Mouse (Mus musculus): ENCODE measurements around the gene Catsper3. TPM values are rescaled to one million over a fixed set of nuclear protein-coding genes. Genes with fewer than 3 reads are reported as not detected.

Gene Catsper3
- total RNA-seq, 2 experiments from 2014 or later: 0.20 TPM; not detected in 1

DNA sequence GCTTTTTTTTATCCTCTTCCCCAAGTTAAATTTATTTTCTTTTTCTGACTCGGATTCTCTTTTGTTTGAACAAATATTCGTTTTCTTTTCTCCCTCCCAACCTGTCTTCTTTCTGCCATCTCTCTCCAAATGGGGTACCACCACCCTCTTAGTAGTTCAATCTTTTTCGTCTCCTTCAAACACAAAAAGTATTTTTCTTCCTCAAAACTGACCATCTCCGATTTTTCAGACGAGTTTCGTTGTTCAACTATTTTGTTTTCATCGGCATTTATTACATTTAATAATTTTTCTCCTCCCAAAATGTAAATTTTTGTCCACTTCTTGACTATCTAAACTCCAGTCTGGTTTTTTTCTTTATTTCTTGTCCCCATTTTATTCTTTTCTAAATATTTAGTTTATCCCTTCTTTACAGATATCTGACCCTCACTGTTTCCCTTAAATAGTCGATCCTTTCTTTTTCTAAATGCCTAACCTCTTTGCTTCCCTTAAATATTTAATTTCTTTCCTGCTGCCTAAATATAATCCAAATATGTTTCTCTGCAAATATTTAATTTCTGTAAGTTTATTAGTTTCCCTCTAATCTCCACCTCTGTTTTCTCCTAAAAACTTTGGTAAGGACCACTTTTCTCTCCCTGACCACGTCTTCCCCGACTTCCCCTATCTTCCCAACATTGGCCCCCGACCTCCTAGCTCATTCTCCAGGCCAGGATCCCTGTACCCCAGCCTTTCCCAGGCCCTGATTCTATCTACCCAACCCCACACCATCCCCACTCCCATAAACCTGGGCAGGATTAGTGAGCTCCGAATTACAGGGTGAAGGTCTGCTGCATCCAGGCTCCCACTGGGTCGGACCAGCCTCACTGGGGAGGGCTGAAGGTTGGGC is 42.7 kb downstream of the Catsper3 start:
- no peak for DNase-seq

GRCm38 (mm10) chr13:55827679-55828140 is 43.3 kb downstream of the Catsper3 start:
- no peak for DNase-seq

GRCm38 (mm10) chr13:55828141-55829017 is 44.0 kb downstream of the Catsper3 start:
- DNase-seq: no peak

DNA sequence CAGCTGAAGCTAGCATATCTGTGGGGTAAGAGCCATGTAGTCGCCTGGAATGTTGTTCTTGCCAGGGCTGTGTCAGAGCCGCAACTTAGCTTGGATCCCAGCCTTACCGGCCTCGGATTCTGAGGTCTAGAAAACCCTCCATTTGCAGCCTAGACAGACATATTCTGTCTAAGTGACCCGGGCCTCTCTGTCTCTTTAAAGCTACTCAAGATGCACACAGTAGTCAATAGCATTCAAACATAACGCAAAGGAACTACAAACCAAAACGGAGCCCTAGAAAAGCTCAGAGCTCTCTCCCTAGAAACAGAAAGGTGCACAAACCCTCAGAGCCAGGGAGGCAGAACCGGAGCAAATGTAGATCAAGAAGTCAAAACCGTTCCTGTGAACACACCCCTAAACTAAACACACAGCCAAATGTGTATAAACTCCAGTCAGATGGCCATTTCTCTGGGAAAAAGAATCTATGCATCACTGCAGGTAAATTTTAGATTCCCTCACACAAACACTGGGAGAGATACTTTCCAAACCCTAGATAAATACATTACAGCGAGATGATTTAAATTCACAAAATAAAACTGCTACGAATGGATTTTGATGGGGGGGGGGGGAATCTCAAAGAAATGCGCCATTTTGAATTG is 44.8 kb downstream of the Catsper3 start:
- no peak for DNase-seq

GRCm38 (mm10) chr13:55830081-55830832 is 45.9 kb downstream of the Catsper3 start:
- peak in 1 of 2 experiments; percentile 13 for DNase-seq

DNA sequence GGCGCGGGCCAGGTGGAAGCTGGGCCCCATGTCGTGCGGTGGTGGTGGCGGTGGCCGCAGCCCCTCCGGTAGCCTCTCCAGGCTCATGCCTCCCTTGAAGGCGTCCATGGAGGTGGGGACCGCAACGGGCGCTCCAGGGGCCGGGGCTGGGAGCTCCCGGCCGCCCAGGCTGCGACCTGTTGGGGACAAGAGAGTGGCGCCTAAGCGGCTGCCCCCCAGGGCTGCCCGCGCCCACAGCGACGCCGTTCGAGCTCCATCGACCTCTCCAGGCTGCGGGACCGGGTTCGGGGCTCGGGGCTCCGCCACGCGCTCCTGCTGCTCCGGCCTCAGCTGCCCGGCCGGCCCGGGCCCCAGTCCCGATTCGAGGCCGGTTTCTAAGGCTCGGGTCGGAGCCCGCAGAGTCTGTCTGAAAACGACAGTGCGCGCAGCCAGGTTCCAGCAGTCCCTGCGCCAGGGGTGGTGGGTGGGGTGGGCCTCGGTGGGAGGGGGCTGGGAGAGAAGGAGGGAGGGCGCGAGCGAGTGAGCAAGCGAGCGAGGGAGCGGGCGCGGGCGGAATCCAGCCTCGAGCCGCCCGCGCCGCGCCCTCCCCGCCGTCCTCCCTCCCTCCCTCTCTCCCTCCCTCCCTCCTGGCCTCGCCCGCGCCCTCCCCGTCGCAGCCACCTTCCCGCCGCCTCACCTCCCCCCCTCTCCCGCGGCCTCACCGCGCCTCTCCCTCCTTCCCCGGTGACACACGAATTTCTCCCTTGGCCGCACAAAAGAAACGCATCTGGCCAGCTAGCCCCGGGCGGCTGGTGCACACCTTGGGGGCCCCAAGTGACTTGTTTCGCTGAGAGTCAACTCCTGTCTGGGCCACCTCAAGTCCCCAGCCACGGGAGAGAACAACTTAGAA is 46.7 kb downstream of the Catsper3 start:
- DNase-seq: peak in 1 of 2 experiments; percentile 2

GRCm38 (mm10) chr13:55831722-55832160 is 47.4 kb downstream of the Catsper3 start:
- no peak for DNase-seq

GRCm38 (mm10) chr13:55832602-55833001 is 48.2 kb downstream of the Catsper3 start:
- no peak for DNase-seq

GRCm38 (mm10) chr13:55833921-55834320 is 49.6 kb downstream of the Catsper3 start:
- DNase-seq: no peak

DNA sequence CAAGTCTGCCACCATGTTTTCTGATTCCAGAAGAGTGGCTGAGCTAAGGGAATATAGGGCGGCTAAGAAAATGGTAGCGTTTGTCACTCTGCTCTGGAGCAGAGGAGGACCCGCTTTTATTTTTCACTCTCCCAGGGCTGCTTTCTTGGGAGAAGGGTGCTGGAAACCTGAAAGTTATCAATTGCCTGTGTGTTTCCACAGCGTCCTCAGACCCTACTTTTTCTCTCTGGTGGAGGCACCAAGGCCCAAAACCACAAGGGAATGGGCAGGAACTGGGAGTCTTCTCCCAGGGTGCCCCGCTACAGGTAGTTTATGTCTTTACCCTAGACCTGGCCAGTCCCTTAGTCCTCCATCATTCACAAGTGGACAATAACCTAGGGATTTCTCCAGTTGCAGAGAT is 50.3 kb downstream of the Catsper3 start:
- no peak for DNase-seq

DNA sequence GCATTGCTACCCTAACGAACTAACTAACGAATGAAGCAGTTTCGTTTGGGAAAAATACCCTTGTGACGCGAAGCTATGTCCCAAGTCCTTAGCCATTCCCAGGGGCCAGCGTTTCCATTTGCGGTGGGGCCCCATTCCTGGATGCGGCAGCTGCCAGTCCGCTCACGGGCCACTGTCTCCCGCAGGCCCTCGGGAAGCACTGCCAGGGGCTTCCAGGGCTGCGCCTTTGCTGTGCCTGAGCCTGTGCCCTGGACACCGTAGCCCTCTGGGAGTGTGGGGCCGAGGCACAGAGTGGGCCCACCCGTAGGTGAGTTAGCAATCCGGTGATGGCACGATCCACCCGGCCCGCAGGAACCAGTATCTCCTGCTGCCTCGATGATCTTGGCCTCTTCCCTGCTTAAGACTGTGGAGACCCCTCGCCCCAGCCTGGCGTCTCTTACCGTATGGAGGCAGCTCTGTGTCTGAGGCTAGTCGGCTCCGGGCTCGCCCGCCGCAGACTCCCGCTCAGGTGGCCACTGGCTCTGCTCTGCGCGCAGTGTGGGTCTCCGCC is 51.3 kb downstream of the Catsper3 start:
- no peak for DNase-seq

GRCm38 (mm10) chr13:55836142-55836625 is 51.8 kb downstream of the Catsper3 start, which contains the start of gene Pitx1:
Gene Pitx1 (minus strand): TSS chr13:55836192.
- DNase-seq: no peak

GRCm38 (mm10) chr13:55836786-55837780 is 52.7 kb downstream of the Catsper3 start:
- no peak for DNase-seq

DNA sequence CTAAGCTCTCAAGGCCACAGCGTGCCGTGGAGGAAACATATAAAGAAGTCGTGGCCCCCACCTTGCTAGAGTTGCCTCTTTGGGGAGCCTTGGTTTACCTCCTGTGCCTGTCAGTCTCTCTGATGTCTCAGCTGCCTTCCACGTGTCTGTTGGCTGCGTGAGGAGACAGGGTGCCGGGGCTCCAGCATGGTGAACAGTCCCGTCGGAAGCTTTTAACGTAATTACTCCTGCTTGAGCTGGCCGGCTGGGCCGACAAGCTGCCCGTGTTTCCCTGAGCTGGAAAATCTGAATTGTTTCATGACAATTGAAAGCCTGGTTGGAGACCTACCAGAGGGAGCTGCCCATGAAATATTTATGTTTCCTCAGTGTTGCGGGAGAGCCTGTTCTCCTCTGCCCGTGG is 55.9 kb downstream of the Catsper3 start:
- no peak for DNase-seq

DNA sequence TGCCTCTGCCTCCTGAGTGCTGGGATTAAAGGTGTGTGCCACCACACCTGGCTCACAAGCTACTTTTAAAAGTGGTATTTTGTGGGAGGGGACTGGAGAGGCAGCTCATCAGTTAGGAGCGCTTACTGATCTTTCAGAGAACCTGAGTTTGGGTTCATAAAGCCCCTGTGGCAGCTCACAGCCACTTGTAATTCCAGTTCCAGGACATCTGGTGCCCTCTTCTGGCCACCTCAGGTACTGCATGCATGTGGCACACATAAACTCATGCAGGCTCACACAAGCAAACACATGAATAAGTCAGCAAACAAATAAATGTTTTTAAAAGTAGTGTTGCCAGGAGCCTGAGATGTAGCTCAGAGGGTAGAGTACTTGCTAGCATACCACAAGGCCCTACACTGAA is 59.3 kb downstream of the Catsper3 start:
- DNase-seq: no peak

DNA sequence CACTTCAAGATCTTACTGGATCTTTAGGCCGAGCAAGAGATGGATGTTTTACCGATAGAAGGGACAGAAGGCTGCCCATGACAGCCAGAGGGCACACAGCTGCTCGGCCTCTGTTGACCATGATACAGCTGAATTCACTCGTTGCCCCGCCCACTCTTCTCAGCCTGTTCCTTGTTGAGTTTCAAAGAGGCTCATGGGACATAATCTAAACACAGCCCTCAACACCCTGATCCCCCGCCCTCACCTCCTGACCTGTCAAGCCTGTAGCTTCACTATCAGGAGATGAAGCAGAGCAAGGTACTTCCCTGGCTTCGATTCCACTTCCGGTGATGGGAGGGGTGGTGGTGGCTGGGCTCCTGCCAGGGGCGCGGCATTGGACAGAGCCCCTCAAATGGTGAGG is 63.4 kb downstream of the Catsper3 start:
- DNase-seq: no peak

DNA sequence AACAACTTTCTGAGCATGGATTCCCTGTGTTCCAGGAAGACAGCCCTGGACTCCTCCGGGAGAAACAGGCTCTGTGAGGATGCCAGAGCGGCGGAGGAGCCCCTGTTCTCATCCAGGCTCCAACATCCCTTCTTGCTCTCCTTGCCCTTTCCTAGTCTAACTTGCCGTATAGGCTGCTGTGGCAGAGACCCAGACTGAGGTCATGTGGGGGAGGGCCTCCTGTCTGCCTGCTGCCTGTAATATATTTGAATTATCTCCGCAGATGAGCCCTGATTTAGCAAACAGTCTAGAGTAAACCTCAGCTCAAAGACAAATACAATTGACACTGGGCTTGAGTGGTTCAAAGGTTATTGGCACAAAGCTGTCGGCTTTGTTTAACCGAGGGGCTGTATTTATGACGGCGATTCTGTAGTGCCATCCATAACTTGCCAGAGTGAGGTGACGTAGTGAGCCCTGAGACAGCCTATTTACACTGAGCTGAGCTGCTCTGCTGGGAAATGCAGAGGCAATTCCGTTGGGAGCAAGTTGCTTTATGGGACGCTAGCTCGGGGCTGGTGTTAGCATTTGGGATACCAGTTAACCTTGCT is 64.3 kb downstream of the Catsper3 start:
- DNase-seq: no peak

- DNase-seq: no peak
Measured at GRCm38 (mm10) chr13:55850726-55851125, 66.4 kb downstream of the Catsper3 start.
